Mouse (Mus musculus): ENCODE data around the gene Cnot3. TPM values are rescaled to one million over a fixed set of nuclear protein-coding genes. Genes with fewer than 3 reads are reported as not detected.

Cnot3 gene
- polyA plus RNA-seq, 1 experiment = 94.1 TPM

GRCm38 (mm10) chr7:3665215-3666114, 20.4 kb downstream of the Cnot3 start, which contains the start of gene Leng1:
Leng1 (minus strand) TSS chr7:3665840.
- no peaks in the 10 kb centered on the region; the same call in 1 of the 2 replicates for H3K4me1 ChIP-seq (ENCODE audit: control insufficient read depth, insufficient read depth, insufficient read length)
- H3K4me3 ChIP-seq (ENCODE audit: extremely low read depth, insufficient read depth, insufficient read length) = peak within 1 kb of the TSS; percentile 86
- peak; percentile 91 to 94 for DNase-seq (ENCODE audit: low read depth in 1 of 2, low spot score in 2 of 2)
- no peaks in the 10 kb centered on the region for H3K27me3 ChIP-seq (ENCODE audit: control insufficient read depth, insufficient read depth, low read length)
- H3K27ac ChIP-seq (ENCODE audit: insufficient read depth, low read length) = peak within 1 kb of the TSS; percentile 85
- TF ChIP-seq CTCF (IDR thresholded peaks at IDR 0.05; ENCODE audit: extremely low read depth, insufficient read depth, insufficient read length, insufficient replicate concordance) (no peak), POLR2A (IDR thresholded peaks at IDR 0.05; ENCODE audit: low read depth, low read length) (peak; percentile 76)
- H3K36me3 ChIP-seq (ENCODE audit: control insufficient read depth, insufficient read depth, low read length) = peaks cover 15% of the 10 kb centered on the region
- WGBS = 2% methylated on average over 45 of the region's 45 CpGs

GRCm38 (mm10) chr7:3666921-3667391, 21.9 kb downstream of the Cnot3 start:
- DNase-seq (ENCODE audit: low read depth in 1 of 2, low spot score in 2 of 2) = no peak
- H3K27ac ChIP-seq (ENCODE audit: insufficient read depth, low read length) = no peak overlapping the region
- H3K4me1 ChIP-seq (ENCODE audit: control insufficient read depth, insufficient read depth, insufficient read length) = no peaks in the 10 kb centered on the region; the same call in 1 of the 2 replicates
- no peak for TF ChIP-seq POLR2A (IDR thresholded peaks at IDR 0.05; ENCODE audit: low read depth, low read length)
- no peak for TF ChIP-seq CTCF (IDR thresholded peaks at IDR 0.05; ENCODE audit: extremely low read depth, insufficient read depth, insufficient read length, insufficient replicate concordance)
- peaks cover 7% of the 10 kb centered on the region for H3K36me3 ChIP-seq (ENCODE audit: control insufficient read depth, insufficient read depth, low read length)
- no peak overlapping the region for H3K4me3 ChIP-seq (ENCODE audit: extremely low read depth, insufficient read depth, insufficient read length)
- no peaks in the 10 kb centered on the region for H3K27me3 ChIP-seq (ENCODE audit: control insufficient read depth, insufficient read depth, low read length)
- WGBS = 40% methylated on average over 14 of the region's 14 CpGs

- 60% methylated on average over 10 of the region's 10 CpGs for WGBS
- Histone ChIP-seq H3K4me3 (ENCODE audit: extremely low read depth, insufficient read depth, insufficient read length) (no peak overlapping the region), H3K4me1 (ENCODE audit: control insufficient read depth, insufficient read depth, insufficient read length) (no peaks in the 10 kb centered on the region), H3K27me3 (ENCODE audit: control insufficient read depth, insufficient read depth, low read length) (no peaks in the 10 kb centered on the region), H3K27ac (ENCODE audit: insufficient read depth, low read length) (no peak overlapping the region), H3K36me3 (ENCODE audit: control insufficient read depth, insufficient read depth, low read length) (peaks cover 6% of the 10 kb centered on the region; the same call in 1 of the 2 replicates)
- DNase-seq (ENCODE audit: low read depth in 1 of 2, low spot score in 2 of 2) = peak; percentile 53 to 81
- TF ChIP-seq POLR2A (IDR thresholded peaks at IDR 0.05; ENCODE audit: low read depth, low read length) (no peak), CTCF (IDR thresholded peaks at IDR 0.05; ENCODE audit: extremely low read depth, insufficient read depth, insufficient read length, insufficient replicate concordance) (peak; percentile 96)
These were observed 29.6 kb downstream of the Cnot3 start for GRCm38 (mm10) chr7:3674507-3675227.

GRCm38 (mm10) chr7:3675228-3675548, 30.1 kb downstream of the Cnot3 start:
- no peak overlapping the region for H3K4me3 ChIP-seq (ENCODE audit: extremely low read depth, insufficient read depth, insufficient read length)
- no peaks in the 10 kb centered on the region for H3K4me1 ChIP-seq (ENCODE audit: control insufficient read depth, insufficient read depth, insufficient read length)
- 73% methylated on average over 3 of the region's 3 CpGs for WGBS

GRCm38 (mm10) chr7:3676371-3676770, 31.3 kb downstream of the Cnot3 start:
- TF ChIP-seq POLR2A (IDR thresholded peaks at IDR 0.05; ENCODE audit: low read depth, low read length) = no peak
- TF ChIP-seq CTCF (IDR thresholded peaks at IDR 0.05; ENCODE audit: extremely low read depth, insufficient read depth, insufficient read length, insufficient replicate concordance) = no peak
- Histone ChIP-seq H3K27ac (ENCODE audit: insufficient read depth, low read length) (no peak overlapping the region), H3K27me3 (ENCODE audit: control insufficient read depth, insufficient read depth, low read length) (no peaks in the 10 kb centered on the region), H3K4me1 (ENCODE audit: control insufficient read depth, insufficient read depth, insufficient read length) (no peaks in the 10 kb centered on the region), H3K36me3 (ENCODE audit: control insufficient read depth, insufficient read depth, low read length) (peaks cover 6% of the 10 kb centered on the region; the same call in 1 of the 2 replicates), H3K4me3 (ENCODE audit: extremely low read depth, insufficient read depth, insufficient read length) (no peak overlapping the region)
- DNase-seq (ENCODE audit: low read depth in 1 of 2, low spot score in 2 of 2) = no peak
- WGBS = 91% methylated on average over 12 of the region's 12 CpGs

More at GRCm38 (mm10) chr7:3675228-3675548, 30.1 kb downstream of the Cnot3 start:
- H3K27ac ChIP-seq (ENCODE audit: insufficient read depth, low read length) = no peak overlapping the region
- H3K27me3 ChIP-seq (ENCODE audit: control insufficient read depth, insufficient read depth, low read length) = no peaks in the 10 kb centered on the region
- peaks cover 6% of the 10 kb centered on the region; the same call in 1 of the 2 replicates for H3K36me3 ChIP-seq (ENCODE audit: control insufficient read depth, insufficient read depth, low read length)
- no peak for DNase-seq (ENCODE audit: low read depth in 1 of 2, low spot score in 2 of 2)
- TF ChIP-seq POLR2A (IDR thresholded peaks at IDR 0.05; ENCODE audit: low read depth, low read length) = no peak
- TF ChIP-seq CTCF (IDR thresholded peaks at IDR 0.05; ENCODE audit: extremely low read depth, insufficient read depth, insufficient read length, insufficient replicate concordance) = no peak

GRCm38 (mm10) chr7:3677342-3677741, 32.3 kb downstream of the Cnot3 start, which contains the start of gene Tmc4:
Tmc4 (minus strand) TSS chr7:3677553.
- no peak for DNase-seq (ENCODE audit: low read depth in 1 of 2, low spot score in 2 of 2)
- Histone ChIP-seq H3K36me3 (ENCODE audit: control insufficient read depth, insufficient read depth, low read length) (peaks cover 6% of the 10 kb centered on the region), H3K27me3 (ENCODE audit: control insufficient read depth, insufficient read depth, low read length) (no peaks in the 10 kb centered on the region), H3K4me1 (ENCODE audit: control insufficient read depth, insufficient read depth, insufficient read length) (no peaks in the 10 kb centered on the region), H3K4me3 (ENCODE audit: extremely low read depth, insufficient read depth, insufficient read length) (no peak within 1 kb of the TSS), H3K27ac (ENCODE audit: insufficient read depth, low read length) (no peak within 1 kb of the TSS)
- TF ChIP-seq CTCF (IDR thresholded peaks at IDR 0.05; ENCODE audit: extremely low read depth, insufficient read depth, insufficient read length, insufficient replicate concordance) (no peak), POLR2A (IDR thresholded peaks at IDR 0.05; ENCODE audit: low read depth, low read length) (no peak)
- WGBS = 82% methylated on average over 9 of the region's 9 CpGs
